Mouse (Mus musculus) lung, postnatal 0 days (tissue): ENCODE data around the gene Egfl7.

ENCODE experiments used
- CTCF ChIP-seq: IDR thresholded peaks from 2 replicates; pipeline ENCODE4 v1.5.1; 2016; ENCODE audit warnings: antibody characterized with exemption, mild to moderate bottlenecking
- EP300 ChIP-seq: IDR thresholded peaks from 2 replicates; pipeline ENCODE4 v1.6.1; 2016; ENCODE audit warnings: antibody characterized with exemption, mild to moderate bottlenecking, control low read depth

GRCm38 (mm10) chr2:26552066-26552465 lies 27.7 kb upstream of the Egfl7 start:
- TF ChIP-seq EP300, result no peak
- TF ChIP-seq CTCF, result no peak
